Mouse (Mus musculus): ENCODE results near the gene Fam131b. TPM values are rescaled to one million over a fixed set of nuclear protein-coding genes. Genes with fewer than 3 reads are reported as not detected.

Fam131b gene
- polyA plus RNA-seq, 1 experiment from 2014 or later = 0.21 TPM

- H3K9me3 ChIP-seq (replicated peaks; ENCODE audit: control insufficient read depth, low read length) = no peaks in the 10 kb centered on the region
- WGBS = 32% methylated on average over 7 of the region's 7 CpGs
- no peaks in the 10 kb centered on the region for H3K27me3 ChIP-seq (ENCODE audit: control insufficient read depth, insufficient read depth, low read length)
- peaks cover 23% of the 10 kb centered on the region for H3K36me3 ChIP-seq (ENCODE audit: control insufficient read depth, insufficient read depth)
- peak overlapping the region; percentile 94 for H3K4me2 ChIP-seq (ENCODE audit: low read depth, low read length)
- peak overlapping the region; percentile 98 for H3K27ac ChIP-seq (ENCODE audit: low read length)
- H3K4me1 ChIP-seq (ENCODE audit: control insufficient read depth, insufficient read depth, low read length) = peaks cover 58% of the 10 kb centered on the region
- peak overlapping the region; percentile 98 for H3K9ac ChIP-seq (ENCODE audit: low read length)
- no peak for ATAC-seq (replicated peaks; ENCODE audit: extremely low read depth, insufficient read depth, low FRiP score)
- peak overlapping the region; percentile 90 for H3K4me3 ChIP-seq (ENCODE audit: low read length)
Observed at GRCm38 (mm10) chr6:42351776-42352485, 27.5 kb upstream of the Fam131b start.

GRCm38 (mm10) chr6:42350968-42351775, 26.7 kb upstream of the Fam131b start:
- H3K4me1 ChIP-seq (ENCODE audit: control insufficient read depth, insufficient read depth, low read length) = peaks cover 52% of the 10 kb centered on the region
- H3K9me3 ChIP-seq (replicated peaks; ENCODE audit: control insufficient read depth, low read length) = no peaks in the 10 kb centered on the region
- no peak for ATAC-seq (replicated peaks; ENCODE audit: extremely low read depth, insufficient read depth, low FRiP score)
- H3K36me3 ChIP-seq (ENCODE audit: control insufficient read depth, insufficient read depth) = peaks cover 15% of the 10 kb centered on the region
- WGBS = 31% methylated on average over 13 of the region's 13 CpGs
- peak overlapping the region; percentile 90 for H3K4me3 ChIP-seq (ENCODE audit: low read length)
- no peaks in the 10 kb centered on the region for H3K27me3 ChIP-seq (ENCODE audit: control insufficient read depth, insufficient read depth, low read length)
- H3K27ac ChIP-seq (ENCODE audit: low read length) = peak overlapping the region; percentile 98
- H3K9ac ChIP-seq (ENCODE audit: low read length) = peak overlapping the region; percentile 98
- H3K4me2 ChIP-seq (ENCODE audit: low read depth, low read length) = peak overlapping the region; percentile 94

- Histone ChIP-seq H3K4me3 (ENCODE audit: low read length) (peak overlapping the region; percentile 90), H3K27me3 (ENCODE audit: control insufficient read depth, insufficient read depth, low read length) (no peaks in the 10 kb centered on the region), H3K4me1 (ENCODE audit: control insufficient read depth, insufficient read depth, low read length) (peaks cover 47% of the 10 kb centered on the region), H3K36me3 (ENCODE audit: control insufficient read depth, insufficient read depth) (peaks cover 9% of the 10 kb centered on the region), H3K4me2 (ENCODE audit: low read depth, low read length) (peak overlapping the region; percentile 94), H3K9ac (ENCODE audit: low read length) (peak overlapping the region; percentile 98), H3K9me3 (replicated peaks; ENCODE audit: control insufficient read depth, low read length) (no peaks in the 10 kb centered on the region), H3K27ac (ENCODE audit: low read length) (peak overlapping the region; percentile 98)
- peak; percentile 15 for ATAC-seq (replicated peaks; ENCODE audit: extremely low read depth, insufficient read depth, low FRiP score)
- under 1% methylated on average over 72 of the region's 72 CpGs for WGBS
Observed at GRCm38 (mm10) chr6:42350021-42350967, 25.9 kb upstream of the Fam131b start.

- H3K9me3 ChIP-seq (replicated peaks; ENCODE audit: control insufficient read depth, low read length) = no peaks in the 10 kb centered on the region
- peak within 1 kb of the TSS; percentile 98 for H3K9ac ChIP-seq (ENCODE audit: low read length)
- peak within 1 kb of the TSS; percentile 98 for H3K27ac ChIP-seq (ENCODE audit: low read length)
- under 1% methylated on average over 27 of the region's 36 CpGs for WGBS
- H3K4me3 ChIP-seq (ENCODE audit: low read length) = peak within 1 kb of the TSS; percentile 90
- H3K4me1 ChIP-seq (ENCODE audit: control insufficient read depth, insufficient read depth, low read length) = peaks cover 40% of the 10 kb centered on the region
- ATAC-seq (replicated peaks; ENCODE audit: extremely low read depth, insufficient read depth, low FRiP score) = peak; percentile 93
- no peaks in the 10 kb centered on the region for H3K27me3 ChIP-seq (ENCODE audit: control insufficient read depth, insufficient read depth, low read length)
- H3K36me3 ChIP-seq (ENCODE audit: control insufficient read depth, insufficient read depth) = peaks cover 4% of the 10 kb centered on the region
- H3K4me2 ChIP-seq (ENCODE audit: low read depth, low read length) = peak within 1 kb of the TSS; percentile 94
Observed at GRCm38 (mm10) chr6:42349426-42350020, 25.1 kb upstream of the Fam131b start, which contains the start of gene Zyx. Gene Zyx, plus strand, starts transcription at chr6:42349630.

GRCm38 (mm10) chr6:42349006-42349425, 24.6 kb upstream of the Fam131b start:
- Histone ChIP-seq H3K9me3 (replicated peaks; ENCODE audit: control insufficient read depth, low read length) (no peaks in the 10 kb centered on the region), H3K4me3 (ENCODE audit: low read length) (peak overlapping the region; percentile 90), H3K36me3 (ENCODE audit: control insufficient read depth, insufficient read depth) (peaks cover 4% of the 10 kb centered on the region), H3K27me3 (ENCODE audit: control insufficient read depth, insufficient read depth, low read length) (no peaks in the 10 kb centered on the region), H3K27ac (ENCODE audit: low read length) (peak overlapping the region; percentile 98), H3K4me1 (ENCODE audit: control insufficient read depth, insufficient read depth, low read length) (peaks cover 35% of the 10 kb centered on the region), H3K4me2 (ENCODE audit: low read depth, low read length) (peak overlapping the region; percentile 94), H3K9ac (ENCODE audit: low read length) (peak overlapping the region; percentile 98)
- under 1% methylated on average over 11 of the region's 11 CpGs for WGBS
- peak; percentile 30 for ATAC-seq (replicated peaks; ENCODE audit: extremely low read depth, insufficient read depth, low FRiP score)

- peak overlapping the region; percentile 98 for H3K27ac ChIP-seq (ENCODE audit: low read length)
- H3K9ac ChIP-seq (ENCODE audit: low read length) = peak overlapping the region; percentile 98; the same call in 1 of the 2 replicates
- H3K4me1 ChIP-seq (ENCODE audit: control insufficient read depth, insufficient read depth, low read length) = peaks cover 29% of the 10 kb centered on the region
- peak overlapping the region; percentile 94 for H3K4me2 ChIP-seq (ENCODE audit: low read depth, low read length)
- peak overlapping the region; percentile 90 for H3K4me3 ChIP-seq (ENCODE audit: low read length)
- 37% methylated on average over 12 of the region's 12 CpGs for WGBS
- H3K27me3 ChIP-seq (ENCODE audit: control insufficient read depth, insufficient read depth, low read length) = no peaks in the 10 kb centered on the region
- H3K9me3 ChIP-seq (replicated peaks; ENCODE audit: control insufficient read depth, low read length) = no peaks in the 10 kb centered on the region
- ATAC-seq (replicated peaks; ENCODE audit: extremely low read depth, insufficient read depth, low FRiP score) = no peak
- peaks cover 2% of the 10 kb centered on the region for H3K36me3 ChIP-seq (ENCODE audit: control insufficient read depth, insufficient read depth)
Observed at GRCm38 (mm10) chr6:42348281-42349005, 24.0 kb upstream of the Fam131b start.

GRCm38 (mm10) chr6:42344255-42344654, 19.8 kb upstream of the Fam131b start:
- ATAC-seq (replicated peaks; ENCODE audit: extremely low read depth, insufficient read depth, low FRiP score) = no peak
- Histone ChIP-seq H3K4me3 (ENCODE audit: low read length) (no peak overlapping the region), H3K9me3 (replicated peaks; ENCODE audit: control insufficient read depth, low read length) (no peaks in the 10 kb centered on the region), H3K4me1 (ENCODE audit: control insufficient read depth, insufficient read depth, low read length) (peaks cover 4% of the 10 kb centered on the region), H3K27me3 (ENCODE audit: control insufficient read depth, insufficient read depth, low read length) (no peaks in the 10 kb centered on the region), H3K27ac (ENCODE audit: low read length) (no peak overlapping the region), H3K9ac (ENCODE audit: low read length) (no peak overlapping the region), H3K36me3 (ENCODE audit: control insufficient read depth, insufficient read depth) (no peaks in the 10 kb centered on the region), H3K4me2 (ENCODE audit: low read depth, low read length) (no peak overlapping the region)
- WGBS = 74% methylated on average over 1 of the region's 1 CpGs

Measured in heart, embryonic 16.5 days (tissue).